Mouse (Mus musculus): ENCODE measurements around the gene Gtf2i.

Gtf2i gene

GRCm38 (mm10) chr5:134275021-134275420 lies 39.5 kb downstream of the Gtf2i start:
- DNase-seq = peak in 1 of 2 experiments; percentile 35

GRCm38 (mm10) chr5:134273761-134274160 lies 40.8 kb downstream of the Gtf2i start:
- DNase-seq = no peak

- peak in 1 of 2 experiments; percentile 25 for DNase-seq
These were observed 41.8 kb downstream of the Gtf2i start for GRCm38 (mm10) chr5:134272761-134273160.

- peak; percentile 33 to 57 for DNase-seq
These were observed 43.1 kb downstream of the Gtf2i start for GRCm38 (mm10) chr5:134271421-134271820.

GRCm38 (mm10) chr5:134270566-134270965 lies 44.0 kb downstream of the Gtf2i start:
- DNase-seq = no peak

- DNase-seq = no peak
These were observed 44.8 kb downstream of the Gtf2i start for GRCm38 (mm10) chr5:134269751-134270150.

GRCm38 (mm10) chr5:134268751-134269150 lies 45.8 kb downstream of the Gtf2i start:
- no peak for DNase-seq

- peak; percentile 52 to 59 for DNase-seq
These were observed 48.2 kb downstream of the Gtf2i start for GRCm38 (mm10) chr5:134266404-134266803.

- no peak for DNase-seq
These were observed 48.7 kb downstream of the Gtf2i start for GRCm38 (mm10) chr5:134265890-134266289.

- no peak for DNase-seq
These were observed 54.4 kb downstream of the Gtf2i start for GRCm38 (mm10) chr5:134260001-134260636.

- no peak for DNase-seq
These were observed 55.6 kb downstream of the Gtf2i start for GRCm38 (mm10) chr5:134258934-134259333.

GRCm38 (mm10) chr5:134258395-134258794 lies 56.2 kb downstream of the Gtf2i start:
- no peak for DNase-seq

- no peak for DNase-seq
These were observed 57.1 kb downstream of the Gtf2i start for GRCm38 (mm10) chr5:134257349-134258031.

GRCm38 (mm10) chr5:134255294-134255693 lies 59.3 kb downstream of the Gtf2i start:
- no peak for DNase-seq

- no peak for DNase-seq
These were observed 60.8 kb downstream of the Gtf2i start for GRCm38 (mm10) chr5:134253806-134254205.

GRCm38 (mm10) chr5:134251083-134251482 lies 63.5 kb downstream of the Gtf2i start:
- no peak for DNase-seq

GRCm38 (mm10) chr5:134250601-134251000 lies 64.0 kb downstream of the Gtf2i start:
- DNase-seq = no peak

GRCm38 (mm10) chr5:134249245-134249649 lies 65.3 kb downstream of the Gtf2i start:
- DNase-seq = no peak

GRCm38 (mm10) chr5:134248608-134249244 lies 65.8 kb downstream of the Gtf2i start:
- no peak for DNase-seq

GRCm38 (mm10) chr5:134246146-134246545 lies 68.4 kb downstream of the Gtf2i start:
- no peak for DNase-seq

GRCm38 (mm10) chr5:134244890-134245289 lies 69.7 kb downstream of the Gtf2i start:
- DNase-seq = no peak

GRCm38 (mm10) chr5:134243661-134244436 lies 70.7 kb downstream of the Gtf2i start:
- DNase-seq = no peak

GRCm38 (mm10) chr5:134241831-134242230 lies 72.7 kb downstream of the Gtf2i start:
- no peak for DNase-seq

Data from kidney, postnatal 4 days (tissue).